Mouse (Mus musculus): ENCODE measurements around the gene Vwc2.

Gene Vwc2

DNA sequence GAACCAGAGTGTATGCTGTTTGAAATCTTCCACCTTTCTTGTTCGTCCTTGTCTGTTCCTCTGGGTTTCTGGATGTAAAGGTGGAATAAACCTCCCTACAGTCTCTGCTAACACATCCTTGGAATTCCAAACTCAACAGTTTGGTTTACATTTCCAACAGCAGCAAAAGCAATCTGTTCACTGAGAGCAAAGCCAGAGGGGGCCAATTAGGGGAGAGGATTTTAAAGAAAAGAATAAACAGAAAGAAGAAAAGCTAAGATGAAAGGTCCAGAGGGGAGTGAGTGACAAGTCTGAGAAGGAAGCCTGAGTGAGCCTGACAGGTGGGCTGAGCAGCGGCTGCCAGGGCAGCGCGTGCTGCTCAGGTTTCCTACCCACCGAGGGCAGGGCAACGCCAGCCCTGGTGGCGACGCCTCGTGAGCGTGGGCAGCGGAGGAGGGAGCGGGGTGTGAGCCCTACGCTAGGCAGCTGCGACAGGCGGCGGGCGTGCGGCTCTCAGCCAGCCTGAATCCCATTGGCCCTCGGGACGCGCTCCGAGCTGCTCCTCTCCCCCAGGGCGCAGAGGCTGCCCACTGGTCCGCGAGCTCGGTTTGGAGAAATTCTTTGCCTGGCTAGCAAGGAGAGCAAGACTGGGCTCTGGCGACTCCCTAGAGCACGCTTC lies at the start of gene Vwc2:
TSS of gene Vwc2 (plus strand) at position 648 of the 658 bp plus-strand sequence.
- DNase-seq (ENCODE audit: low spot score) = no peak

GRCm38 (mm10) chr11:11088162-11088756 lies 25.8 kb upstream of the Vwc2 start:
- DNase-seq (ENCODE audit: low spot score) = no peak

GRCm38 (mm10) chr11:11097606-11098005 lies 16.4 kb upstream of the Vwc2 start:
- no peak for DNase-seq (ENCODE audit: low spot score)

GRCm38 (mm10) chr11:11098282-11098681 lies 15.7 kb upstream of the Vwc2 start:
- DNase-seq (ENCODE audit: low spot score) = no peak

GRCm38 (mm10) chr11:11099011-11099410 lies 15.0 kb upstream of the Vwc2 start:
- DNase-seq (ENCODE audit: low spot score) = no peak

- no peak for DNase-seq (ENCODE audit: low spot score)
Observed at GRCm38 (mm10) chr11:11102182-11102581, 11.8 kb upstream of the Vwc2 start.

DNA sequence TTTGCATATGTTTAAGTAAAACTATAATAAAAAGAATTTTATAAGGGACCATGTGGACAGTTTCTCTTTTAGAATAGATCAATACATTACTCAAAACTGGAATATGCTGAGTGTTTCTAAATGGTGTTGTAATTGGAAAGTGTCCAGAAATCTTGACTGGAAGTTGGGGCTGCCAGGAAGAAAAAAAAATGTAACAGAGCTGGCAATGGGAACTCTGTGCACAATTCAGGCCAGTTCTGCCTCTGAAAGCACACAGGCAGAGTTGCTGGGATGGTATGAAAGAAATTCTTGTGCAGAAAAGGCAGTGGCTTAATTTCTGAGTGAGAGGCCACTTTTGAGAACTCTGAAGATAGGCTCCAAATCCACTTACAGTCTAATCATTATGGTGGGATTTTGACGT lies 11.4 kb upstream of the Vwc2 start:
- DNase-seq (ENCODE audit: low spot score) = no peak

GRCm38 (mm10) chr11:11108922-11109321 lies 5.1 kb upstream of the Vwc2 start:
- no peak for DNase-seq (ENCODE audit: low spot score)

DNA sequence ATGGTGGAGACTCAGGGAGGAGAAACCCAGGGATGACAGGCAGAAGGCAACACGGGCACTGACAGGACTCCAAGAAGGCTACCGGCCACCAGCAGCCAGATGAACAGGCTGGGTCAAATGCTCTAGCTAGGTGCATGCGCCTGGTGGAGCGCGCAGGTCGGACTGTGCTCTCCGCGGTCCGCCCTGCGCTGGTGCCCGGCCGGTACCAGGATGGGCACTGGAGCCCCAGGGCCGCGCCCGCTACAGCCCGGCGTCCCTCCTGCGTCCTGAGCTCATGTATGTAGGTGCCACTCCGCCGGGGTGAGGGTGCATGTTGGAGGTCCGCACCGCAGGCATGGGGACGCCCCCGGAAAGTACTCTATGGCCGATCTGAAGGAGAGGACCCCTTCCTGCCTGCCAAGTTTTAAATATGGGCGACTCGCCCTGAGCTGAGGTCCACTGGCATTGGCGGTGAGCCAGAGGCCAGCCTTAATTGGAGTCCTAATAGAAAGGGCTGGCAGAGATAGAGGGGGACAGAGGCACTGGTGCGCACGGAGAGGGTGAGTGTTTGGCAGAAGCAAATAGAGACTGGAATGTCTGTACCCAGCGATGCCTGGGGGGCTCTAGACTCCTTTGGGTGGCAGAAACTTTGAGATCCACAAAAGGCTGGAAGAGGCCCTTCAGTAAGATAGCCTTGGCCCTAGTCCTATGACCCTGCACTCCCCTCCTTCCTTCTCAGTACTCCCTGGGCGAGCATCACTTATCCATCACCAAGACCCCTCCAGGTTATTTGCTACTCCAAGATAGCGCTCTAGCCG lies 409 bp downstream of the Vwc2 start:
- no peak for DNase-seq (ENCODE audit: low spot score)

- no peak for DNase-seq (ENCODE audit: low spot score)
Observed at GRCm38 (mm10) chr11:11115031-11115647, 1.1 kb downstream of the Vwc2 start.

- DNase-seq (ENCODE audit: low spot score) = no peak
Observed at GRCm38 (mm10) chr11:11115648-11116590, 1.9 kb downstream of the Vwc2 start.

- DNase-seq (ENCODE audit: low spot score) = no peak
Observed at GRCm38 (mm10) chr11:11116736-11117135, 2.7 kb downstream of the Vwc2 start.

- no peak for DNase-seq (ENCODE audit: low spot score)
Observed at GRCm38 (mm10) chr11:11122866-11123265, 8.8 kb downstream of the Vwc2 start.

GRCm38 (mm10) chr11:11131414-11132077 lies 17.5 kb downstream of the Vwc2 start:
- no peak for DNase-seq (ENCODE audit: low spot score)

- no peak for DNase-seq (ENCODE audit: low spot score)
Observed at GRCm38 (mm10) chr11:11140622-11141021, 26.6 kb downstream of the Vwc2 start.

GRCm38 (mm10) chr11:11152681-11153080 lies 38.7 kb downstream of the Vwc2 start:
- DNase-seq (ENCODE audit: low spot score) = no peak

GRCm38 (mm10) chr11:11171396-11171795 lies 57.4 kb downstream of the Vwc2 start:
- no peak for DNase-seq (ENCODE audit: low spot score)

DNA sequence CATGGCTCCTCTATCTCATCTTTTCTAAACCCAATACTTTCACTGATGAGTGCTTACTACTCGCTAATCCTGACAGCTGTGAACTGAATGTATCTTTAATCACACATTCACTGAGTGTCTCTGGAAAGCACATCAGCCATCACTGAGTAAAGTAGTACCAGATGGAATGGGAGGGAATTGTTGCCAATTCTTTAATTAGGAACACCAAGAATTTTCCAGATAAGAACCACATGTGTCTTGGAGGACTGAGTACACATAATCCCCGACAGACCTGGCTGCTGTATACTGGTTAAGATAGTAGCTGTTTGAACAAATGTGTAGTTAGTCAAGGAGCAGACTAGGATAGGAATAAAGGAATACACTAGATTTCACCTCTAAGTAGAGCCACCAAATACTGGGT lies 61.2 kb downstream of the Vwc2 start:
- no peak for DNase-seq (ENCODE audit: low spot score)

DNA sequence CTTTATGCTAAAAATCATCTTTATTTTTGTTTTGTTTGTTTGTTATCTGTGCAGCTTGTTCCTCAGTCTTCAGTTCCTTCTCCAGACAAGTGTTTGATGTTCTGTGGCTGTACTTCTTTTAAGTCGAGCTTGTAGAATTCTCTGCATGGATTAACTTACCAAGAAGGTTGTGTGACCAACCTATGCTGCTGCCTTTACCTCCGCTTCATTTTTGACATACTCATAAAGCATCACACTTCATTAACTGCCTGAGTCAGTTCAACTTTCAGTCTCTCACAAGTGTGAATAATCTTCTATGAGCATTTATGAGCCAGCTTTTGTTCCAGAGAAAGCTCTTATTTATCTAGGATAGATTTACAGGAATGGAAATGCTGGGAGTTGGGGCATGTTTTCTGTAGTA lies 68.7 kb downstream of the Vwc2 start:
- no peak for DNase-seq (ENCODE audit: low spot score)

DNA sequence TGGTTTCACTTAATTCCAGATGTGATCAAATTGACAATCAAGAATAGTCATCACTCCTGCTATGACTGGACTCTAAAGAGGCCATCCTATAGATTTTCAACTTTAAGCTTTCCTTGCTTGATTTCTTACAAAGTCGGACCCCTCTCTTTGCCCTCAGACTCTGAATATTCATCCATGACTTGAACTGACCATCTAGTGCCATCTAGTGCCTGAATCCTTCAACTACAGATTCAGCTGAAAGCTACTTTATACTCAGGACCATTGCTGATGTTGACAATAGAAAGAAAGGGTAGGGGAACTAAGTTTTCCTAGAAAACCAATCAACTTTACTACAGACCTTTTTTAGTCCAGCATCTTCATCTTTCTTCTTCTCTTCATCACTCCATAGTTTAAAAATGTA lies 109.1 kb downstream of the Vwc2 start:
- DNase-seq (ENCODE audit: low spot score) = no peak

DNA sequence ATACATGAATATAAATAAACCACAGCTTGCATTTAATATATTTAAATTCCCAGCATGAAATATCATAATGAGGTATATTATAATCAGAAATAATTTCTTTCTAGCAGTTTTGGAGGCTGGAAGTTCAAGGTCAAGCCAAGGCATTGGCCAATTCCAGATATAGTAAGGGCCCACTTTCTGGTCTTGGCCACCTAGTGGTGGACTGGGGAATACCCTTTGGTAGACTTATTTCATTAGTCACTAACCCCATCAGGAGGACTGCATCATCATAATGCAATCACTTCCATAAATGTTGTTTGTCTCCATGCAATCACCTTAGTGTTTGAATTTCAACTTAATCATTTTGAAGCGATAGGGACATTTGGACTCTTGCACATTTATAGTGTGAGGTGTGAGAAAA lies 125.3 kb downstream of the Vwc2 start:
- DNase-seq (ENCODE audit: low spot score) = no peak

Measured in ovary, postnatal 10 days (tissue).